Mouse (Mus musculus) heart, embryonic 13.5 days (tissue): ENCODE results near the gene Gm43517. TPM values are rescaled to one million over a fixed set of nuclear protein-coding genes. Genes with fewer than 3 reads are reported as not detected.

ENCODE experiments used
- polyA plus RNA-seq: library from polyadenylated mRNA; unstranded; fragments of >200 nt; fragmentation: Nextera tagmentation; extraction: Ambion mirVana; gene quantifications from 2 replicates; pipeline ENCODE4 v1.2.1, GENCODE M21; 2015

Gm43517 gene
- polyA plus RNA-seq, 1 experiment from 2014 or later: not detected

Other genes starting within 250 kb of the Gm43517 start
- gene Foxg1, start 2.5 kb upstream of the Gm43517 start, polyA plus RNA-seq: 0.12 TPM in 1 of 2 replicates, not detected in the other